Mouse (Mus musculus) G1E (cell line): ENCODE measurements around the gene Man2a1.

ENCODE experiments used
- CTCF ChIP-seq: IDR thresholded peaks from 2 replicates; pipeline ENCODE4 v1.5.1; 2012; ENCODE audit warnings: low read depth, low read length, inconsistent platforms, mixed read lengths
- GATA1 ChIP-seq: IDR thresholded peaks from 2 replicates; pipeline ENCODE4 v1.6.1; 2012; ENCODE audit warnings: borderline replicate concordance, low read length, inconsistent platforms, mixed read lengths
- POLR2AphosphoS5 ChIP-seq: IDR thresholded peaks from 2 replicates; pipeline ENCODE4 v1.6.1; 2012; ENCODE audit warnings: low read depth, low read length, inconsistent platforms; ENCODE audit not compliant: insufficient replicate concordance
- TAL1 ChIP-seq: conservative IDR thresholded peaks from 2 replicates; pipeline ENCODE4 v1.6.1; 2012; ENCODE audit warnings: low read depth, low read length, inconsistent platforms, mixed read lengths

DNA sequence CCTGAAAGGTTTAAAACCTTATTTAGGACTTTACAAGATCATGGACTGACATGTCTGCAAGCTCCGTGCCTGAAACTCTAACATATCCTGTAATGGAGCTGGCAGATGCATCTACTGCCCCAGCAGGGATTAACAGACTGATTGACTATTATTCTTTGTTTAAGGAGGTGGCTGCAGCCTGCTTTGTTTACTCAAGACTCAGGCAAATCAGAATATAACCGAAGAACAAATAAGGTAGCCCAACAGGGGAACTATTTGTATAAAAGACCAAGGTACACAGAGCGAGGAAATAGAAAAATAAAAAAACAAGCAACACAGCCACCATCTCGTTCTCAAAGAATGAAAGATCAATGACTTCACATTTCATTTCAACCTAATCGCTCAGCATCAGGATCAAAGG is 23.1 kb upstream of the Man2a1 start:
- no peak for TF ChIP-seq CTCF
- TF ChIP-seq GATA1, result no peak
- TF ChIP-seq TAL1, result no peak
- no peak for TF ChIP-seq POLR2AphosphoS5
